Mouse (Mus musculus) CH12.LX (cell line): ENCODE measurements around the gene Extl2. TPM values are rescaled to one million over a fixed set of nuclear protein-coding genes. Genes with fewer than 3 reads are reported as not detected.

Source experiments
- DNase-seq: peaks from one replicate; pipeline ENCODE4 v3.0.0-alpha.2; 2013; ENCODE audit errors: extremely low read depth
- H3K27ac ChIP-seq: 2 replicates; pipeline ENCODE4 v1.5.1; 2012; ENCODE audit warnings: low read depth, mild to moderate bottlenecking, control low read depth, moderate library complexity; ENCODE audit not compliant: insufficient read depth
- H3K27me3 ChIP-seq: replicated peaks from 2 replicates; pipeline ENCODE3; 2012; ENCODE audit warnings: inconsistent platforms
- H3K36me3 ChIP-seq, 2 experiments: replicated peaks in 1 of 2; 2 replicates each; pipeline versions ENCODE3 to v1.6.1; 2012; ENCODE audit warnings: inconsistent platforms in 1 of 2, low read length in 1 of 2, mild to moderate bottlenecking in 1 of 2, mixed read lengths in 1 of 2, moderate library complexity in 1 of 2; ENCODE audit not compliant: control insufficient read depth in 1 of 2, insufficient read depth in 1 of 2
- H3K4me1 ChIP-seq, 2 experiments: 2 replicates each; pipeline ENCODE4 v1.6.1; 2012; ENCODE audit warnings: inconsistent platforms in 1 of 2, moderate library complexity in 1 of 2; ENCODE audit not compliant: insufficient read depth in 2 of 2, control insufficient read depth in 1 of 2
- H3K4me2 ChIP-seq: 2 replicates; pipeline ENCODE4 v1.6.1; 2012; ENCODE audit warnings: low read depth, mild to moderate bottlenecking, control low read depth; ENCODE audit not compliant: poor library complexity, insufficient read depth, severe bottlenecking
- H3K4me3 ChIP-seq, 3 experiments: fragments of 150-350 bp in 1 of 3; sonication (generic) in 1 of 3; replicated peaks in 1 of 3; 2 replicates each; pipeline versions ENCODE3 to v1.5.1; 2011 to 2012; ENCODE audit warnings: low read depth in 2 of 3, low read length in 2 of 3, mild to moderate bottlenecking in 2 of 3, moderate library complexity in 2 of 3, control low read depth in 1 of 3, improper control_type of control experiment in 1 of 3, inconsistent platforms in 1 of 3, mixed read lengths in 1 of 3; ENCODE audit not compliant: poor library complexity in 1 of 3
- H3K79me2 ChIP-seq: replicated peaks from 2 replicates; pipeline ENCODE4 v1.6.1; 2012; ENCODE audit warnings: mild to moderate bottlenecking, moderate library complexity; ENCODE audit not compliant: control insufficient read depth, poor library complexity, insufficient read depth, severe bottlenecking; ENCODE audit errors: extremely low read depth
- H3K9ac ChIP-seq: 2 replicates; pipeline ENCODE4 v1.6.1; 2012; ENCODE audit warnings: low read depth, mild to moderate bottlenecking, control low read depth, moderate library complexity; ENCODE audit not compliant: insufficient read depth
- H3K9me3 ChIP-seq: replicated peaks from 2 replicates; pipeline ENCODE3; 2012; ENCODE audit warnings: low read length, inconsistent platforms, mixed read lengths
- BHLHE40 ChIP-seq: IDR thresholded peaks from 2 replicates; pipeline ENCODE4 v1.6.1; 2011; ENCODE audit warnings: mild to moderate bottlenecking, low read depth, low read length, improper control_type of control experiment
- E2F4 ChIP-seq: IDR thresholded peaks from 2 replicates; pipeline ENCODE4 v1.6.1; 2011; ENCODE audit warnings: low read depth, low read length, improper control_type of control experiment; ENCODE audit not compliant: insufficient replicate concordance
- ELF1 ChIP-seq: IDR thresholded peaks from 2 replicates; pipeline ENCODE4 v1.6.1; 2014; ENCODE audit warnings: low read depth, mild to moderate bottlenecking, inconsistent platforms, low read length, improper control_type of control experiment
- EP300 ChIP-seq: IDR thresholded peaks from 2 replicates; pipeline ENCODE4 v1.6.1; 2011; ENCODE audit warnings: low read length, improper control_type of control experiment
- ETS1 ChIP-seq: conservative IDR thresholded peaks from 2 replicates; pipeline ENCODE4 v1.6.1; 2012; ENCODE audit warnings: low read depth, mild to moderate bottlenecking, inconsistent platforms, low read length, improper control_type of control experiment, moderate library complexity
- GABPA ChIP-seq: IDR thresholded peaks from 2 replicates; pipeline ENCODE4 v1.6.1; 2012; ENCODE audit warnings: low read depth, low read length, improper control_type of control experiment, inconsistent platforms; ENCODE audit not compliant: insufficient replicate concordance
- HCFC1 ChIP-seq: IDR thresholded peaks from 2 replicates; pipeline ENCODE4 v1.6.1; 2012; ENCODE audit warnings: low read depth, mild to moderate bottlenecking, inconsistent platforms, low read length, improper control_type of control experiment
- IRF4 ChIP-seq: IDR thresholded peaks from 2 replicates; pipeline ENCODE4 v1.6.1; 2014; ENCODE audit warnings: low read depth, mild to moderate bottlenecking, inconsistent platforms, low read length, improper control_type of control experiment
- JUN ChIP-seq: IDR thresholded peaks from 2 replicates; pipeline ENCODE4 v1.6.1; 2011; ENCODE audit warnings: low read depth, mild to moderate bottlenecking, low read length, improper control_type of control experiment, moderate library complexity; ENCODE audit not compliant: insufficient read depth
- KAT2A ChIP-seq: IDR thresholded peaks from 2 replicates; pipeline ENCODE4 v1.6.1; 2012; ENCODE audit warnings: low read length, improper control_type of control experiment, inconsistent platforms; ENCODE audit not compliant: insufficient replicate concordance
- MAFK ChIP-seq: IDR thresholded peaks from 2 replicates; pipeline ENCODE4 v1.6.1; 2011; ENCODE audit warnings: low read length, improper control_type of control experiment; ENCODE audit not compliant: insufficient replicate concordance
- MAX ChIP-seq: IDR thresholded peaks from 2 replicates; pipeline ENCODE4 v1.6.1; 2011; ENCODE audit warnings: low read length, improper control_type of control experiment
- MAZ ChIP-seq: IDR thresholded peaks from 2 replicates; pipeline ENCODE4 v1.6.1; 2012; ENCODE audit warnings: low read depth, mild to moderate bottlenecking, inconsistent platforms, low read length, improper control_type of control experiment, moderate library complexity
- MXI1 ChIP-seq: IDR thresholded peaks from 2 replicates; pipeline ENCODE4 v1.6.1; 2011; ENCODE audit warnings: mild to moderate bottlenecking, low read depth, low read length, improper control_type of control experiment
- MYC ChIP-seq: IDR thresholded peaks from 2 replicates; pipeline ENCODE4 v1.6.1; 2011; ENCODE audit warnings: low read depth, mild to moderate bottlenecking, improper control_type of control experiment, low read length
- NELFE ChIP-seq: IDR thresholded peaks from 2 replicates; pipeline ENCODE4 v1.6.1; 2011; ENCODE audit warnings: low read depth, low read length, improper control_type of control experiment
- RAD21 ChIP-seq: IDR thresholded peaks from 2 replicates; pipeline ENCODE4 v1.6.1; 2011; ENCODE audit warnings: low read depth, mild to moderate bottlenecking, low read length, improper control_type of control experiment, moderate library complexity
- SMC3 ChIP-seq: IDR thresholded peaks from 2 replicates; pipeline ENCODE4 v1.6.1; 2011; ENCODE audit warnings: low read depth, low read length, improper control_type of control experiment
- TCF12 ChIP-seq: IDR thresholded peaks from 2 replicates; pipeline ENCODE4 v1.6.1; 2014; ENCODE audit warnings: low read depth, mild to moderate bottlenecking, inconsistent platforms, low read length, improper control_type of control experiment
- UBTF ChIP-seq: IDR thresholded peaks from 2 replicates; pipeline ENCODE4 v1.6.1; 2012; ENCODE audit warnings: low read depth, mild to moderate bottlenecking, inconsistent platforms, low read length, improper control_type of control experiment, moderate library complexity
- USF2 ChIP-seq: conservative IDR thresholded peaks from 2 replicates; pipeline ENCODE4 v1.6.1; 2011; ENCODE audit warnings: low read depth, low read length, improper control_type of control experiment
- ZKSCAN1 ChIP-seq: IDR thresholded peaks from 2 replicates; pipeline ENCODE4 v1.6.1; 2012; ENCODE audit warnings: low read depth, inconsistent platforms, low read length, improper control_type of control experiment, borderline replicate concordance
- ZMIZ1 ChIP-seq: IDR thresholded peaks from 2 replicates; pipeline ENCODE4 v1.6.1; 2012; ENCODE audit warnings: low read depth, mild to moderate bottlenecking, inconsistent platforms, low read length, improper control_type of control experiment
- ZNF384 ChIP-seq: IDR thresholded peaks from 2 replicates; pipeline ENCODE4 v1.6.1; 2012; ENCODE audit warnings: low read depth, low read length, improper control_type of control experiment, inconsistent platforms
- dilution Hi-C: fragments of 300-500 bp; cut with MboI; formaldehyde crosslinking; loops from 2 replicates; pipeline ENCODE4 v1.14.3; 2020; ENCODE audit warnings: low sequenced_read_pairs; ENCODE audit not compliant: extremely low pct_unique_long_range_greater_than_20kb, extremely low pct_ligation_motif_present
- in situ Hi-C: fragments of 300-500 bp; cut with MboI; formaldehyde crosslinking; loops from 3 replicates; pipeline ENCODE4 v1.14.3; 2019; ENCODE audit warnings: low sequenced_read_pairs, low pct_ligation_motif_present, low pct_unique_long_range_greater_than_20kb, mixed read lengths
- polyA plus RNA-seq: library from polyadenylated mRNA; unstranded; fragments of >175 nt; gene quantifications from 2 replicates; pipeline ENCODE4 v1.2.1, GENCODE M21; 2012; ENCODE audit warnings: low read depth; ENCODE audit not compliant: insufficient read length
- total RNA-seq, 2 experiments: library from RNA; depleted of rRNA; stranded (reverse); fragments of 300-350 nt in 1 of 2; fragments of >200 nt in 1 of 2; gene quantifications; 2 replicates each; pipeline ENCODE4 v1.2.3; 2012 to 2014

Extl2 gene
- total and polyA plus RNA-seq, 3 experiments: 8.1 to 12.0 (median 11.2) TPM

DNA sequence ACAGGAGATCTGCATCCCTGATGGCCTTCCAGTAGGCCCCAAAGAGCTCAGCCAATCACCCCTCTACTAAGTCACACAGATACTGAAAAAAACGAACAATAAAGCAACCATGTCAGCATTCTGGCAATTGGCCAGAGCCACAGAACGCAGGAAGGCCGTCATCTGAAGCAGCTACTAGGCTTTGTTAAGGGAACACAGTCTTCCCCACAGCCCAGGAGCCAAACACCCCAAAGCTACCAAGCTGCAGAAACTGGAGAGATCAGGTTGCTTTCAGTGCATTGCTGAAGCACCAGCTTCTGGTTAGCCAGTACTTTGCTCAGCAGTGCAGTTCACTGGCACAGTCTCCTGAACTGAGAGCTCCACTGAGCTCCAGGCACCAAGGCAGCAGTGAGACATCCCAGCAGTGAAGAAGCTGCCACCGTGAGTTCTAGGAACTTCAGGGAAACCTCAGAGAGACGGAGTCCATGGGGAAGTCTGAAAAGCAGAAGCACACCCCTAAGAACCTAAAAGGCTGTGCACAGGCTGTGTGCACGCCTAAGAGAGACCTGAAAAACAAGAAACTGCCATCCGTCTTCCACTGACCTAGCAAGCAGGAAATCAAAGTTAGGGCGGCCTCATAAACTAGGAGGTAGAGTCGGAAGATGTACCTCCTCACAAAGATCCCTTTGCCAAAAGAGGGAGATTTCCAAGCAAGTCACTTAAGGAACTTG is 21.9 kb upstream of the Extl2 start:
- Histone ChIP-seq H3K9ac (no peak overlapping the region), H3K27ac (no peak overlapping the region), H3K27me3 (no peaks in the 10 kb centered on the region), H3K9me3 (no peaks in the 10 kb centered on the region), H3K36me3 (peaks cover 47 to 87% of the 10 kb centered on the region in 2 experiments), H3K4me3 (no peak overlapping the region), H3K4me2 (no peak overlapping the region), H3K4me1 (no peaks in the 10 kb centered on the region), H3K79me2 (0 out of 2 replicates have a peak, but pooled peaks cover 2% of the 10 kb centered on the region)
- TF ChIP-seq HCFC1: no peak
- TF ChIP-seq GABPA: no peak
- TF ChIP-seq SMC3: no peak
- no peak for TF ChIP-seq USF2
- TF ChIP-seq TCF12: no peak
- no peak for TF ChIP-seq MAZ
- no peak for TF ChIP-seq UBTF
- TF ChIP-seq EP300: no peak
- no peak for TF ChIP-seq IRF4
- in situ Hi-C loops: no loop called here
- dilution Hi-C loops: no loop called here
- DNase-seq: no peak

- dilution Hi-C loops (no loop called here), in situ Hi-C loops (no loop called here)
- no peaks in the 10 kb centered on the region for H3K9me3 ChIP-seq
- DNase-seq: no peak
- no peak overlapping the region for H3K27ac ChIP-seq
- peaks cover 16% of the 10 kb centered on the region for H3K79me2 ChIP-seq
- H3K4me3 ChIP-seq: no peak overlapping the region
- no peak overlapping the region for H3K4me2 ChIP-seq
- H3K27me3 ChIP-seq: no peaks in the 10 kb centered on the region
- TF ChIP-seq BHLHE40 (no peak), MAX (no peak), ETS1 (no peak), JUN (no peak), ELF1 (no peak), MXI1 (no peak), E2F4 (no peak), IRF4 (no peak), HCFC1 (no peak), KAT2A (no peak), MYC (no peak), MAFK (no peak), NELFE (no peak), ZMIZ1 (no peak), RAD21 (no peak), ZKSCAN1 (no peak), GABPA (no peak), ZNF384 (no peak)
- H3K36me3 ChIP-seq: peaks cover 24 to 75% of the 10 kb centered on the region in 2 experiments
- H3K9ac ChIP-seq: no peak overlapping the region
- H3K4me1 ChIP-seq: peaks cover 0 to 14% of the 10 kb centered on the region in 2 experiments; a peak in 1 of 4 replicates
Observed at GRCm38 (mm10) chr3:115992103-115992502, 15.2 kb upstream of the Extl2 start.
